Mouse (Mus musculus) CH12.LX (cell line): ENCODE measurements at regions not wholly inside any gene's neighbourhood (a gene's known extent, or its start where the extent isn't known, plus 50 kb on each side); places are given as distances from the start of the nearest gene placed in this dataset.

Source experiments
- DNase-seq: peaks from one replicate; pipeline ENCODE4 v3.0.0-alpha.2; 2013; ENCODE audit errors: extremely low read depth
- H3K27ac ChIP-seq: 2 replicates; pipeline ENCODE4 v1.5.1; 2012; ENCODE audit warnings: low read depth, mild to moderate bottlenecking, control low read depth, moderate library complexity; ENCODE audit not compliant: insufficient read depth
- H3K27me3 ChIP-seq: replicated peaks from 2 replicates; pipeline ENCODE3; 2012; ENCODE audit warnings: inconsistent platforms
- H3K36me3 ChIP-seq, 2 experiments: replicated peaks in 1 of 2; 2 replicates each; pipeline versions ENCODE3 to v1.6.1; 2012; ENCODE audit warnings: inconsistent platforms in 1 of 2, low read length in 1 of 2, mild to moderate bottlenecking in 1 of 2, mixed read lengths in 1 of 2, moderate library complexity in 1 of 2; ENCODE audit not compliant: control insufficient read depth in 1 of 2, insufficient read depth in 1 of 2
- H3K4me1 ChIP-seq, 2 experiments: 2 replicates each; pipeline ENCODE4 v1.6.1; 2012; ENCODE audit warnings: inconsistent platforms in 1 of 2, moderate library complexity in 1 of 2; ENCODE audit not compliant: insufficient read depth in 2 of 2, control insufficient read depth in 1 of 2
- H3K4me2 ChIP-seq: 2 replicates; pipeline ENCODE4 v1.6.1; 2012; ENCODE audit warnings: low read depth, mild to moderate bottlenecking, control low read depth; ENCODE audit not compliant: poor library complexity, insufficient read depth, severe bottlenecking
- H3K4me3 ChIP-seq, 3 experiments: fragments of 150-350 bp in 1 of 3; sonication (generic) in 1 of 3; replicated peaks in 1 of 3; 2 replicates each; pipeline versions ENCODE3 to v1.5.1; 2011 to 2012; ENCODE audit warnings: low read depth in 2 of 3, low read length in 2 of 3, mild to moderate bottlenecking in 2 of 3, moderate library complexity in 2 of 3, control low read depth in 1 of 3, improper control_type of control experiment in 1 of 3, inconsistent platforms in 1 of 3, mixed read lengths in 1 of 3; ENCODE audit not compliant: poor library complexity in 1 of 3
- H3K79me2 ChIP-seq: replicated peaks from 2 replicates; pipeline ENCODE4 v1.6.1; 2012; ENCODE audit warnings: mild to moderate bottlenecking, moderate library complexity; ENCODE audit not compliant: control insufficient read depth, poor library complexity, insufficient read depth, severe bottlenecking; ENCODE audit errors: extremely low read depth
- H3K9ac ChIP-seq: 2 replicates; pipeline ENCODE4 v1.6.1; 2012; ENCODE audit warnings: low read depth, mild to moderate bottlenecking, control low read depth, moderate library complexity; ENCODE audit not compliant: insufficient read depth
- H3K9me3 ChIP-seq: replicated peaks from 2 replicates; pipeline ENCODE3; 2012; ENCODE audit warnings: low read length, inconsistent platforms, mixed read lengths
- E2F4 ChIP-seq: IDR thresholded peaks from 2 replicates; pipeline ENCODE4 v1.6.1; 2011; ENCODE audit warnings: low read depth, low read length, improper control_type of control experiment; ENCODE audit not compliant: insufficient replicate concordance
- ELF1 ChIP-seq: IDR thresholded peaks from 2 replicates; pipeline ENCODE4 v1.6.1; 2014; ENCODE audit warnings: low read depth, mild to moderate bottlenecking, inconsistent platforms, low read length, improper control_type of control experiment
- EP300 ChIP-seq: IDR thresholded peaks from 2 replicates; pipeline ENCODE4 v1.6.1; 2011; ENCODE audit warnings: low read length, improper control_type of control experiment
- GABPA ChIP-seq: IDR thresholded peaks from 2 replicates; pipeline ENCODE4 v1.6.1; 2012; ENCODE audit warnings: low read depth, low read length, improper control_type of control experiment, inconsistent platforms; ENCODE audit not compliant: insufficient replicate concordance
- IRF4 ChIP-seq: IDR thresholded peaks from 2 replicates; pipeline ENCODE4 v1.6.1; 2014; ENCODE audit warnings: low read depth, mild to moderate bottlenecking, inconsistent platforms, low read length, improper control_type of control experiment
- JUN ChIP-seq: IDR thresholded peaks from 2 replicates; pipeline ENCODE4 v1.6.1; 2011; ENCODE audit warnings: low read depth, mild to moderate bottlenecking, low read length, improper control_type of control experiment, moderate library complexity; ENCODE audit not compliant: insufficient read depth
- KAT2A ChIP-seq: IDR thresholded peaks from 2 replicates; pipeline ENCODE4 v1.6.1; 2012; ENCODE audit warnings: low read length, improper control_type of control experiment, inconsistent platforms; ENCODE audit not compliant: insufficient replicate concordance
- MAZ ChIP-seq: IDR thresholded peaks from 2 replicates; pipeline ENCODE4 v1.6.1; 2012; ENCODE audit warnings: low read depth, mild to moderate bottlenecking, inconsistent platforms, low read length, improper control_type of control experiment, moderate library complexity
- MEF2A ChIP-seq: IDR thresholded peaks from 2 replicates; pipeline ENCODE4 v1.6.1; 2014; ENCODE audit warnings: low read depth, mild to moderate bottlenecking, inconsistent platforms, low read length, improper control_type of control experiment, borderline replicate concordance
- MYC ChIP-seq: IDR thresholded peaks from 2 replicates; pipeline ENCODE4 v1.6.1; 2011; ENCODE audit warnings: low read depth, mild to moderate bottlenecking, improper control_type of control experiment, low read length
- NELFE ChIP-seq: IDR thresholded peaks from 2 replicates; pipeline ENCODE4 v1.6.1; 2011; ENCODE audit warnings: low read depth, low read length, improper control_type of control experiment
- POLR2A ChIP-seq: IDR thresholded peaks from 2 replicates; pipeline ENCODE4 v1.6.1; 2011; ENCODE audit warnings: low read depth, mild to moderate bottlenecking, improper control_type of control experiment, low read length
- RCOR1 ChIP-seq: conservative IDR thresholded peaks from 2 replicates; pipeline ENCODE4 v1.6.1; 2012; ENCODE audit warnings: low read depth, mild to moderate bottlenecking, inconsistent platforms, low read length, improper control_type of control experiment
- UBTF ChIP-seq: IDR thresholded peaks from 2 replicates; pipeline ENCODE4 v1.6.1; 2012; ENCODE audit warnings: low read depth, mild to moderate bottlenecking, inconsistent platforms, low read length, improper control_type of control experiment, moderate library complexity
- USF1 ChIP-seq: IDR thresholded peaks from 2 replicates; pipeline ENCODE4 v1.6.1; 2014; ENCODE audit warnings: low read depth, mild to moderate bottlenecking, inconsistent platforms, low read length, improper control_type of control experiment
- USF2 ChIP-seq: conservative IDR thresholded peaks from 2 replicates; pipeline ENCODE4 v1.6.1; 2011; ENCODE audit warnings: low read depth, low read length, improper control_type of control experiment
- ZKSCAN1 ChIP-seq: IDR thresholded peaks from 2 replicates; pipeline ENCODE4 v1.6.1; 2012; ENCODE audit warnings: low read depth, inconsistent platforms, low read length, improper control_type of control experiment, borderline replicate concordance
- ZMIZ1 ChIP-seq: IDR thresholded peaks from 2 replicates; pipeline ENCODE4 v1.6.1; 2012; ENCODE audit warnings: low read depth, mild to moderate bottlenecking, inconsistent platforms, low read length, improper control_type of control experiment
- dilution Hi-C: fragments of 300-500 bp; cut with MboI; formaldehyde crosslinking; loops from 2 replicates; pipeline ENCODE4 v1.14.3; 2020; ENCODE audit warnings: low sequenced_read_pairs; ENCODE audit not compliant: extremely low pct_unique_long_range_greater_than_20kb, extremely low pct_ligation_motif_present
- in situ Hi-C: fragments of 300-500 bp; cut with MboI; formaldehyde crosslinking; loops from 3 replicates; pipeline ENCODE4 v1.14.3; 2019; ENCODE audit warnings: low sequenced_read_pairs, low pct_ligation_motif_present, low pct_unique_long_range_greater_than_20kb, mixed read lengths

DNA sequence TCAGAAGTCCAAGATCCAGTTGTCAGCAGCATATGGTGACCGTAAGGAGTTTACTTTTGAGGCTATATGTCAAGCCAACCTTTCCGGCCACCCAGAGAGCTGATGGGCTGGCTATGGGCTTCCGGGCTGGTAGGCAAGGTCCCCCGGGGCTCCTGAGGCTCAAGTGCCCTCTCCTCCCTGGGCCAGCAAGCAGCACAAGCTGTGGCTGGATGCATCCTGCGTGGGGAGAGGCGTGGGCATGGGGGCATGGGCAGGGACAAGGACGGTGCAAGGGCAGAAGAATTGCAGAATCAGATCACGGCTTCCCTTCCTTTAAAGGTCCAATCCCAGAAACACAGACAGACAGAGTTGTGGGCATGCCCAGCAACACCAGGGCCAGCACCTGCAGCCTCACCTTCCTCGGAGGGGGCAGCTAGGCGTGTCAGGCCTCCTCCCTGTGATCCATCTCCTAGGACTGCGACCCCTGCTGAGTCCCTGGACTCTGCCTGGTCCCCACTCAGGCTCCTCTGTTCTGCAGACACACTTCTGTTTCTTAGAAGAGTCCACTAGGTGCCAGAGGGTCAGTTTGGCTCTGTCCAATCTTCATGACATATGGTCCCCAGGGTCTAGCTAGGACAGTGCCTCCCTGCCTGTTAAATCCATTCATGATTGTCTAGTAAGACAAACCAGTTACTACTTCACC lies 111.8 kb upstream of the Lemd2 start:
- Histone ChIP-seq H3K27ac (no peak overlapping the region), H3K4me1 (no peaks in the 10 kb centered on the region), H3K9me3 (no peaks in the 10 kb centered on the region), H3K79me2 (no peaks in the 10 kb centered on the region), H3K4me3 (no peak overlapping the region), H3K36me3 (no peaks in the 10 kb centered on the region), H3K9ac (no peak overlapping the region), H3K4me2 (no peak overlapping the region), H3K27me3 (peaks cover 91% of the 10 kb centered on the region)
- DNase-seq: no peak
- dilution Hi-C loops: no loop called here
- TF ChIP-seq ZMIZ1 (no peak), EP300 (no peak)
- in situ Hi-C loops: no loop called here

DNA sequence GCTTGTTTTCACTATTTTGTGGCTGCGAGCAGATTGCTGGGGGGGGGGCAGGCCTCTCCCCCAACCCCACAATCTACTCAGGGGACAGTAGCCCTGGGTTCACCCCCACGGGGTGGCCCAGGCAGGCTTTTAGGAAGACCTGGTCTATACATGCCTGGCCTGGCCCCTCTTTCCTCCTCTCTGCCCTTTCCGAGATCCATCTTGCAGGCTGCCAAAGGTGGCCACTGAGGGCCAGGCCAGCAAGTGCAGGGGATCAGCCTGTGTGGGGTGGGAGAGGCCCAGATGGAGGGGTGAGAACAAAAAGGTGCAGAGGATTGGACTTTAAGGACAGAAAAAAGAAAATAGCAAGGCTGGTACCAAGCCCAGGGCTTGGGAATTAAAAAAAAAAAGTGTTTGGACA lies 111.2 kb upstream of the Lemd2 start:
- DNase-seq: no peak
- H3K9ac ChIP-seq: no peak overlapping the region
- dilution Hi-C loops (no loop called here), in situ Hi-C loops (no loop called here)
- no peak overlapping the region for H3K4me3 ChIP-seq
- no peak overlapping the region for H3K4me2 ChIP-seq
- H3K9me3 ChIP-seq: no peaks in the 10 kb centered on the region
- peaks cover 91% of the 10 kb centered on the region for H3K27me3 ChIP-seq
- H3K79me2 ChIP-seq: no peaks in the 10 kb centered on the region
- no peaks in the 10 kb centered on the region for H3K36me3 ChIP-seq
- H3K27ac ChIP-seq: no peak overlapping the region
- TF ChIP-seq MAZ (no peak), MEF2A (no peak), GABPA (no peak), JUN (no peak), USF1 (no peak), IRF4 (no peak), KAT2A (no peak), USF2 (no peak), RCOR1 (no peak), POLR2A (no peak), NELFE (no peak), ZKSCAN1 (no peak), MYC (no peak), ELF1 (no peak), E2F4 (no peak), UBTF (no peak)
- H3K4me1 ChIP-seq: no peaks in the 10 kb centered on the region
